Mouse (Mus musculus) inflammation-experienced regulatory T-cells (primary cell): ENCODE results near the gene Zkscan14. TPM values are rescaled to one million over a fixed set of nuclear protein-coding genes. Genes with fewer than 3 reads are reported as not detected.

Source experiments
- polyA plus RNA-seq, 2 experiments: library from polyadenylated mRNA; unstranded; fragments of 100-300 nt; shearing (Covaris generic); gene quantifications; one replicate each; pipeline ENCODE4 v1.2.1; 2017

The Zkscan14 gene
- 10 to 100 TPM; 23.8 to 26.7 TPM for polyA plus RNA-seq

DNA sequence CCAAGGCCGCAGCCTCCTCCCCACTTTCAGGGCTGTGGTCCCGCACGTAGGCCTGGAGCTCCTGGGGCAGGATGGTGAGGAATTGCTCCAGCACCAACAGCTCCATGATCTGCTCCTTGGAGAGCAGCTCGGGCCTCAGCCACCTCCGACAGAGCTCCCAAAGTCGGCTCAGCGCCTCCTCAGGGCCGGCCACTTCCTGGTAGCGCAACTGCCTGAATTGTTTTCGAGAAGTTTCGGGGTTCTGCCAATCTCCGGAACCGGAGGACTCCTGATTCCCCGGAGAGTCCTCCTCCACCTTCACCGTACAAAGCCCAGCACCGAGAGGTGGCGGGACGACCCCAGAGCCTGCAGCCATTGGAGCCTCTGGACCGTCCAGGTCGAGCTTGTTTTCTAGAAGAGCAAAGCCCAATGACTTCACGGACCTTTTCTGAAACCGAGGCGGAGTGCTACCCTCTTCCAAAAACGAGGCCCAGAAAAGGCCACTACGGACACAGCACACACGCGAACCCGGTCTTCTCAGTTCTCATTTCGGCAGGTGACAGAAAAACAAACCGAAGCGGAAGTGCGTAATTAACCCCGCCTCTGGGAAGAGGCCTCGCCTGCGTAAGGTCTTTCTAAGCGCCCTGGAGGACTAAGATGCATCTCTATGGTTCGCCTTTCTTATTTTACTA lies at the start of gene Zkscan14:
Gene Zkscan14 (minus strand): TSS at position 548 of the 671 bp plus-strand sequence.

DNA sequence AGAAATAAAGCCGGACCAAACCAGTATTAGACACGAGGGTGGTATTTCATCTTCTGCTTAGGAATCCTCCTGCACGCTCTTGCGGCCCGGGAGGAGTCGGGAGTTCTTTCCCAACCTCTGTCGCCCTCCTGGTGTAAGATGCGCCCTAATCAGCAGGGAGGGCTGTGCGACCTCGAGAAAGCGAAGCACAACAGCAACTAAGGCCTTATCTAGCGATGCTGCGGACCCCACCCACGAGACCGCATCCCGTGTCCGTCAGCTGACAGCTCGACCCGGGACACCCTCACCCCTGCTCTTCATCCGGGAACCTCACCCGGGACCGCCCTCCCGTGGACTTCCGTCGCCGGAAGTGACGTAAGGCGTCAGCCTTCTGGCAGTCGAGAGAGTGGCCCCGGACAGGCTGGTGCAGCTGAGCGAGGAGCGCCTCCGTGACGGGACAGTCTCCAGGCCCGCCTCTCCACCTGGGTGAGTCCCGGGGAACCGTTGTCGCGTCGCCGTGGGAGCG lies 29.8 kb upstream of the Zkscan14 start, which contains the start of gene Zfp655:
Gene Zfp655 (plus strand): TSS at position 349 of the 505 bp plus-strand sequence.

GRCm38 (mm10) chr5:145203936-145204691 lies 2.4 kb upstream of the Zkscan14 start, which contains the start of gene Zkscan5:
Gene Zkscan5, plus strand, starts transcription at chr5:145204562.

GRCm38 (mm10) chr5:145191962-145192361 lies 9.7 kb downstream of the Zkscan14 start, which contains the start of gene Atp5j2:
Gene Atp5j2, minus strand, starts transcription at chr5:145192062.

DNA sequence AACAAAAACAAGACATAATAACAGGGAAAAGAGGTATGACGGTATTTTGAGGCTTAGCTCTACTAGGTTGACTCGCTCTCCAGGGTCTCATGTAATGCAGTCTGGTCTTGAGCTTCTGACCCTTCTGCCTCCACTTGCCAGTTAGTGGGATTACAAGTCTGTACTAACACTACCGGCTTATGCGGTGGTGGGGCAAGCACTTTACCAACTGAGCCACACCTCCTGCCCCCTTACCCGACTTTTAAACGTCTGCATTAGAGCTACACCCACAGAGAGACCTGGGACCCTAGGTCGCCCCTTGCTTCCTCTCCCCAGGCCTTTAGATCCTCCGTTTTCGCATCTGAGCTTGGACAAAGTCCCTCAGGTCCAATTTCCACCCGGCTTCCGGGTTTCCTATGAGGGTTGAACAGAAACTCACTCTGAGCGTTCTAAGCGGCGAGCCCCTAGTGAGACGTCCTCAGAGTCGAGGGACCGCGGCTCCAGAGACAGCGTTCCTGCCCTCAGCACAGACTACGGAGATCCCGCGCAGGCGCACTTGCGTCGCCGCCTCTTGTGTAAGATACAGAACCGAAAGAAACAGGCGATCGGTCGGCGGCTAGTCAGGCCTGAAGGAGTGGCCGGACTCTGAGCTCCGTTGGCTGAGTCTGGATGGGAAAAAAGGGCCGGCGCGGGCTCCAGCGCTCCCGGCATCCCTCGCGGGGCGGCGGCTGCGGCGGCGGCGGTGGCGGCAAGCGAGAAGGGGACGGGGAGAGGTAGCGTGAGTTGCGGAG lies 34.9 kb downstream of the Zkscan14 start, which contains the start of the genes Ptcd1 and Cpsf4:
Gene Ptcd1 (minus strand): TSS at position 573 of the 770 bp plus-strand sequence.
Gene Cpsf4 (plus strand): TSS at position 678 of the 770 bp plus-strand sequence.

Other genes with a start within 250 kb of the Zkscan14 start
- 10 to 100 TPM; 29.9 to 33.5 TPM for gene Smurf1, start 236.0 kb downstream of the Zkscan14 start, polyA plus RNA-seq
- gene Gm4871, start 169.1 kb downstream of the Zkscan14 start, polyA plus RNA-seq, result under 1 TPM in 1 of 2 experiments, not detected in 1; 0.39 TPM
- not detected for gene 1700018F24Rik, start 158.9 kb downstream of the Zkscan14 start, polyA plus RNA-seq
- gene Arpc1a, start 118.0 kb downstream of the Zkscan14 start, polyA plus RNA-seq, result 10 to 100 TPM; 67.9 to 86.5 TPM
- 1 to 10 TPM in 1 of 2 experiments, under 1 TPM in 1; 0.25 to 1.3 TPM for gene Kpna7, start 117.8 kb downstream of the Zkscan14 start, polyA plus RNA-seq
- 1,000 to 10,000 TPM; 1,024 to 1,339 TPM for gene Arpc1b, start 87.7 kb downstream of the Zkscan14 start, polyA plus RNA-seq
- 10 to 100 TPM; 39.6 to 51.3 TPM for gene Pdap1, start 61.6 kb downstream of the Zkscan14 start, polyA plus RNA-seq
- gene Bud31, start 61.5 kb downstream of the Zkscan14 start, polyA plus RNA-seq, result 100 to 1,000 TPM; 167 to 185 TPM
- 10 to 100 TPM; 22.7 to 25.0 TPM for gene Ptcd1, start 34.8 kb downstream of the Zkscan14 start, polyA plus RNA-seq
- gene Cpsf4, start 34.7 kb downstream of the Zkscan14 start, polyA plus RNA-seq, result 10 to 100 TPM; 29.7 to 30.9 TPM
- gene Atp5j2, start 9.8 kb downstream of the Zkscan14 start, polyA plus RNA-seq, result 100 to 1,000 TPM; 308 to 352 TPM
- gene Zkscan5, start 2.7 kb upstream of the Zkscan14 start, polyA plus RNA-seq, result 1 to 10 TPM; 6.4 to 8.1 TPM
- 10 to 100 TPM; 42.7 to 48.2 TPM for gene Zfp655, start 29.8 kb upstream of the Zkscan14 start, polyA plus RNA-seq
- 1 to 10 TPM in 1 of 2 experiments, under 1 TPM in 1; 0.98 to 2.0 TPM for gene Zscan25, start 78.6 kb upstream of the Zkscan14 start, polyA plus RNA-seq
- gene Cyp3a57, start 143.4 kb upstream of the Zkscan14 start, polyA plus RNA-seq, result under 1 TPM in 1 of 2 experiments, not detected in 1; 0.18 TPM